Mouse (Mus musculus): ENCODE results near the gene Tmem87b. TPM values are rescaled to one million over a fixed set of nuclear protein-coding genes. Genes with fewer than 3 reads are reported as not detected.

Gene Tmem87b
- polyA plus RNA-seq, 2 experiments: 26.9 to 28.4 TPM

DNA sequence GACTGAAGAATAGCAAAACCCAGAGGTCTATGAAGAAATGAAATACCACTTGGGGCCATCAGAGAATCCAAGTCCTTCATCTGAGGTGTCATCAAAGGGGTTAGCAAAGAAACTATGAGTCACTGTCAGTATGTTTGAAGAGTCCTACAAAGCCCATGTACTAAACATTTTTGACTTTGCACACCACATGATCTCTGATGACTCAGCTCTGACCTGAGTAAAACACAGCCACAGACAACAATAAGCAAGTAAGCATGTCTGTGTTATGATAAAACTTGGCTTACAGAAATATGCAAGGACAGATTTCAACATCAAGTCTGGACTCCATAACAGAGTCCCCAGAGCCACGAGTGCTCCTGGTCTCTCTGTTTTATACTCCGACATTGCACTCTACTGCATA lies 15.1 kb downstream of the Tmem87b start:
- Histone ChIP-seq H3K36me3 (ENCODE audit: control insufficient read depth, insufficient read depth, low read length) (peaks cover 90% of the 10 kb centered on the region), H3K9me3 (ENCODE audit: control insufficient read depth, low read length) (no peaks in the 10 kb centered on the region), H3K27ac (replicated peaks; ENCODE audit: low read depth, low read length) (no peak overlapping the region), H3K9ac (ENCODE audit: low read depth, low read length, severe bottlenecking) (no peak overlapping the region), H3K4me1 (ENCODE audit: control insufficient read depth, insufficient read depth, low read length) (no peaks in the 10 kb centered on the region), H3K4me2 (replicated peaks; ENCODE audit: low read depth, low read length, severe bottlenecking) (no peak overlapping the region), H3K27me3 (ENCODE audit: control insufficient read depth, insufficient read depth, low read length) (no peaks in the 10 kb centered on the region), H3K4me3 (replicated peaks; ENCODE audit: low read length) (no peak overlapping the region)
- WGBS: 91% methylated on average over 2 of the region's 2 CpGs
- no peak for DNase-seq (ENCODE audit: low spot score)
- no peak for TF ChIP-seq POLR2A (IDR thresholded peaks at IDR 0.05; ENCODE audit: borderline replicate concordance, extremely low read depth, insufficient read depth, insufficient read length)
- no peak for ATAC-seq (ENCODE audit: low FRiP score, low read depth)

DNA sequence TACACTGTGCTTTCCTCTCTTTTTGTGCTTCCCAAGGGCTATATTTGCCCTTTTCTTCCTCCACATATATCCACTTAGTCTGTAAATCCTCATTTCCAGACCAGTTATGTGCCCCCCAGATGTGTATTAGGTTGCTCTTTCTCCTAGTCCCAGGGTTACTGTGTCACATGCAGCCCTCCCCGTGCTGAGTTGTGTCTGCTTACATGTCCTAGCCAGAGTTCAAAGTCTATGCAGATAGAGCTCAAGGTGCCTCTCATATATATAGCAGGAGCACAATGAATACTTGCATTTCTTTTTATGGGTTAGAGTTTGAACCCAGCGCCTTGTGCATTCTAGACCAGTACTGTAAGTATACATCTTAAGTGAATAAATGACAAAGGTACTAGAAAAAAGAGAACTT lies 15.5 kb downstream of the Tmem87b start:
- H3K4me2 ChIP-seq (replicated peaks; ENCODE audit: low read depth, low read length, severe bottlenecking): no peak overlapping the region
- H3K9me3 ChIP-seq (ENCODE audit: control insufficient read depth, low read length): no peaks in the 10 kb centered on the region
- no peak for ATAC-seq (ENCODE audit: low FRiP score, low read depth)
- H3K9ac ChIP-seq (ENCODE audit: low read depth, low read length, severe bottlenecking): no peak overlapping the region
- no peak for DNase-seq (ENCODE audit: low spot score)
- no peak for TF ChIP-seq POLR2A (IDR thresholded peaks at IDR 0.05; ENCODE audit: borderline replicate concordance, extremely low read depth, insufficient read depth, insufficient read length)
- H3K27me3 ChIP-seq (ENCODE audit: control insufficient read depth, insufficient read depth, low read length): no peaks in the 10 kb centered on the region
- no peaks in the 10 kb centered on the region for H3K4me1 ChIP-seq (ENCODE audit: control insufficient read depth, insufficient read depth, low read length)
- WGBS: 94% methylated on average over 2 of the region's 2 CpGs
- H3K36me3 ChIP-seq (ENCODE audit: control insufficient read depth, insufficient read depth, low read length): peaks cover 88% of the 10 kb centered on the region
- H3K27ac ChIP-seq (replicated peaks; ENCODE audit: low read depth, low read length): no peak overlapping the region
- H3K4me3 ChIP-seq (replicated peaks; ENCODE audit: low read length): no peak overlapping the region

DNA sequence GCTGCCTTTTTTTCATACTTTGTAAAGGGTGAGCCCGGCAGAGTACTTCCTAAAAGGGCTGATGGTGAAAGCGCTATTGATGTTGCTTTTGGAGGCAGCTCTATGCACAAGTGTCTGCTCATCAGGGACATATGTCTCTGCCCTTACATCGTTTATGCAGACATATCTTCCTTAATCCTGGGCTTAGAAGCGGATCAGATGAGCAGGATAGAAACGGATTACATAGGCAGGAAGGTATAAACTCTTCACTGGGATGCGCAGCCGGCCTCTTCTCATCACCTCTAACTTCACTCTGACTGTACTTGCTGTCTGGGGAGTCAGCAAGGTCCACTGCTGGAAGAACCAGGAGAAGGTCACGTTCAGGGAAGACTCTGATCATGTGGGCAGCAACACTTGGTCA lies 19.6 kb downstream of the Tmem87b start:
- no peak for ATAC-seq (ENCODE audit: low FRiP score, low read depth)
- Histone ChIP-seq H3K9ac (ENCODE audit: low read depth, low read length, severe bottlenecking) (0 out of 2 replicates have a peak overlapping the region, but pooled peaks have one; percentile 1), H3K9me3 (ENCODE audit: control insufficient read depth, low read length) (no peaks in the 10 kb centered on the region), H3K36me3 (ENCODE audit: control insufficient read depth, insufficient read depth, low read length) (peaks cover 76% of the 10 kb centered on the region), H3K4me3 (replicated peaks; ENCODE audit: low read length) (no peak overlapping the region), H3K4me2 (replicated peaks; ENCODE audit: low read depth, low read length, severe bottlenecking) (no peak overlapping the region), H3K27ac (replicated peaks; ENCODE audit: low read depth, low read length) (no peak overlapping the region), H3K4me1 (ENCODE audit: control insufficient read depth, insufficient read depth, low read length) (no peaks in the 10 kb centered on the region), H3K27me3 (ENCODE audit: control insufficient read depth, insufficient read depth, low read length) (no peaks in the 10 kb centered on the region)
- TF ChIP-seq POLR2A (IDR thresholded peaks at IDR 0.05; ENCODE audit: borderline replicate concordance, extremely low read depth, insufficient read depth, insufficient read length): no peak
- DNase-seq (ENCODE audit: low spot score): no peak
- 93% methylated on average over 8 of the region's 8 CpGs for WGBS

- no peak overlapping the region for H3K27ac ChIP-seq (replicated peaks; ENCODE audit: low read depth, low read length)
- peaks cover 74% of the 10 kb centered on the region for H3K36me3 ChIP-seq (ENCODE audit: control insufficient read depth, insufficient read depth, low read length)
- DNase-seq (ENCODE audit: low spot score) (no peak), ATAC-seq (ENCODE audit: low FRiP score, low read depth) (no peak)
- TF ChIP-seq POLR2A (IDR thresholded peaks at IDR 0.05; ENCODE audit: borderline replicate concordance, extremely low read depth, insufficient read depth, insufficient read length): no peak
- no peak overlapping the region for H3K4me3 ChIP-seq (replicated peaks; ENCODE audit: low read length)
- H3K4me2 ChIP-seq (replicated peaks; ENCODE audit: low read depth, low read length, severe bottlenecking): no peak overlapping the region
- no peak overlapping the region for H3K9ac ChIP-seq (ENCODE audit: low read depth, low read length, severe bottlenecking)
- no peaks in the 10 kb centered on the region for H3K9me3 ChIP-seq (ENCODE audit: control insufficient read depth, low read length)
- no peaks in the 10 kb centered on the region for H3K4me1 ChIP-seq (ENCODE audit: control insufficient read depth, insufficient read depth, low read length)
- WGBS: 91% methylated on average over 3 of the region's 3 CpGs
- no peaks in the 10 kb centered on the region for H3K27me3 ChIP-seq (ENCODE audit: control insufficient read depth, insufficient read depth, low read length)
Measured at GRCm38 (mm10) chr2:128838611-128839010, 20.7 kb downstream of the Tmem87b start.

DNA sequence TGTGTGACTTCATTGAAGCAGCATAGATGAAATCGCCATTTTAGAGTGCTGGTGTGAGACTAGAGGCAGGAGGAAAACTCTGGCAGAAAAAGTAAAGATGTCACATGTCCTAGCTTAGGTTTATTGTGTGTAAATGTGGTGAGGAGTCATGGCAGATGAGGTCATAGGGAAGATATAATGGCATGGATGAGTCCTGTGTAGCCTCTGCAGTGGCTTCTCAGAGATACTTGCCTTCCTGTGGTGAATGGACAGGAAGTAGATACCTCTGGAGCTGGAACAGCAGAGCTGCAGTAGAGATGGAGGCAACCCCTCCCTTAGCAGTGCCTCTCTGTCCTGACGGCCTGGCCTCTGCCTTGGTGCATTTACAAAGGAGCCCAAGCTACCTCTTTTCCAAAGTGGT lies 21.6 kb downstream of the Tmem87b start:
- no peak for DNase-seq (ENCODE audit: low spot score)
- Histone ChIP-seq H3K9ac (ENCODE audit: low read depth, low read length, severe bottlenecking) (no peak overlapping the region), H3K4me2 (replicated peaks; ENCODE audit: low read depth, low read length, severe bottlenecking) (no peak overlapping the region), H3K27ac (replicated peaks; ENCODE audit: low read depth, low read length) (no peak overlapping the region), H3K4me1 (ENCODE audit: control insufficient read depth, insufficient read depth, low read length) (no peaks in the 10 kb centered on the region), H3K4me3 (replicated peaks; ENCODE audit: low read length) (no peak overlapping the region), H3K9me3 (ENCODE audit: control insufficient read depth, low read length) (no peaks in the 10 kb centered on the region), H3K27me3 (ENCODE audit: control insufficient read depth, insufficient read depth, low read length) (no peaks in the 10 kb centered on the region), H3K36me3 (ENCODE audit: control insufficient read depth, insufficient read depth, low read length) (peaks cover 72% of the 10 kb centered on the region)
- ATAC-seq (ENCODE audit: low FRiP score, low read depth): no peak
- 79% methylated on average over 2 of the region's 2 CpGs for WGBS
- TF ChIP-seq POLR2A (IDR thresholded peaks at IDR 0.05; ENCODE audit: borderline replicate concordance, extremely low read depth, insufficient read depth, insufficient read length): no peak

- Histone ChIP-seq H3K27me3 (ENCODE audit: control insufficient read depth, insufficient read depth, low read length) (no peaks in the 10 kb centered on the region), H3K4me1 (ENCODE audit: control insufficient read depth, insufficient read depth, low read length) (no peaks in the 10 kb centered on the region), H3K4me3 (replicated peaks; ENCODE audit: low read length) (no peak overlapping the region), H3K4me2 (replicated peaks; ENCODE audit: low read depth, low read length, severe bottlenecking) (no peak overlapping the region), H3K9me3 (ENCODE audit: control insufficient read depth, low read length) (no peaks in the 10 kb centered on the region), H3K36me3 (ENCODE audit: control insufficient read depth, insufficient read depth, low read length) (peaks cover 65% of the 10 kb centered on the region), H3K27ac (replicated peaks; ENCODE audit: low read depth, low read length) (no peak overlapping the region), H3K9ac (ENCODE audit: low read depth, low read length, severe bottlenecking) (no peak overlapping the region)
- DNase-seq (ENCODE audit: low spot score) (no peak), ATAC-seq (ENCODE audit: low FRiP score, low read depth) (no peak)
- no peak for TF ChIP-seq POLR2A (IDR thresholded peaks at IDR 0.05; ENCODE audit: borderline replicate concordance, extremely low read depth, insufficient read depth, insufficient read length)
- 93% methylated on average over 8 of the region's 8 CpGs for WGBS
Measured at GRCm38 (mm10) chr2:128842437-128842836, 24.5 kb downstream of the Tmem87b start.
